Mouse (Mus musculus) gastrocnemius, postnatal 4 days (tissue): ENCODE measurements around the gene Wasl. TPM values are rescaled to one million over a fixed set of nuclear protein-coding genes. Genes with fewer than 3 reads are reported as not detected.
A peak's percentile ranks its signal among the peaks of the same experiment; 100 is the strongest.

Experiments used
- DNase-seq, 2 experiments: peaks; one replicate each; pipeline ENCODE4 v3.0.0; 2021 to 2022; ENCODE audit warnings: low spot score in 2 of 2, mixed read lengths in 2 of 2
- total RNA-seq, 2 experiments: library from RNA; stranded (reverse); gene quantifications; 2 replicates each; pipeline ENCODE4 v1.2.3; 2021

Gene Wasl
- total RNA-seq, 2 experiments from 2014 or later, result 33.1 to 38.7 TPM

- no peak for DNase-seq
Observed at GRCm38 (mm10) chr6:24606512-24606911, 58.3 kb downstream of the Wasl start.

GRCm38 (mm10) chr6:24605631-24606030, 59.2 kb downstream of the Wasl start:
- no peak for DNase-seq

GRCm38 (mm10) chr6:24604289-24604688, 60.5 kb downstream of the Wasl start:
- DNase-seq, result no peak

GRCm38 (mm10) chr6:24602993-24603392, 61.8 kb downstream of the Wasl start:
- no peak for DNase-seq

- DNase-seq, result no peak
Observed at GRCm38 (mm10) chr6:24602351-24602750, 62.5 kb downstream of the Wasl start.

- DNase-seq, result no peak
Observed at GRCm38 (mm10) chr6:24601668-24602067, 63.1 kb downstream of the Wasl start.

GRCm38 (mm10) chr6:24600726-24601125, 64.1 kb downstream of the Wasl start:
- DNase-seq, result no peak

- DNase-seq, result no peak
Observed at GRCm38 (mm10) chr6:24600134-24600533, 64.7 kb downstream of the Wasl start.

- DNase-seq, result peak in 1 of 2 experiments; percentile 31
Observed at GRCm38 (mm10) chr6:24599639-24600038, 65.2 kb downstream of the Wasl start.

GRCm38 (mm10) chr6:24599179-24599578, 65.6 kb downstream of the Wasl start:
- no peak for DNase-seq

GRCm38 (mm10) chr6:24597500-24597899, 67.3 kb downstream of the Wasl start, which contains the start of gene Lmod2:
Gene Lmod2 (plus strand): TSS chr6:24597762.
- no peak for DNase-seq

GRCm38 (mm10) chr6:24591525-24592218, 73.1 kb downstream of the Wasl start:
- no peak for DNase-seq

GRCm38 (mm10) chr6:24590282-24590681, 74.5 kb downstream of the Wasl start:
- DNase-seq, result no peak

- DNase-seq, result no peak
Observed at GRCm38 (mm10) chr6:24586885-24587284, 77.9 kb downstream of the Wasl start.

- DNase-seq, result no peak
Observed at GRCm38 (mm10) chr6:24585431-24586310, 79.1 kb downstream of the Wasl start.

- no peak for DNase-seq
Observed at GRCm38 (mm10) chr6:24583456-24583855, 81.4 kb downstream of the Wasl start.

GRCm38 (mm10) chr6:24573319-24573718, 91.5 kb downstream of the Wasl start:
- DNase-seq, result no peak

- no peak for DNase-seq
Observed at GRCm38 (mm10) chr6:24572431-24572830, 92.4 kb downstream of the Wasl start.

- DNase-seq, result no peak
Observed at GRCm38 (mm10) chr6:24571126-24571525, 93.7 kb downstream of the Wasl start.

- DNase-seq, result no peak
Observed at GRCm38 (mm10) chr6:24570278-24570677, 94.5 kb downstream of the Wasl start.

- no peak for DNase-seq
Observed at GRCm38 (mm10) chr6:24569711-24570110, 95.1 kb downstream of the Wasl start.

- DNase-seq, result no peak
Observed at GRCm38 (mm10) chr6:24568963-24569362, 95.8 kb downstream of the Wasl start.
